Mouse (Mus musculus) heart, adult 18-20 months (tissue): Measurements from ENCODE around the gene Adam12. TPM values are rescaled to one million over a fixed set of nuclear protein-coding genes. Genes with fewer than 3 reads are reported as not detected.
A peak's percentile ranks its signal among the peaks of the same experiment; 100 is the strongest.

ENCODE experiments used
- DNase-seq, 2 experiments: peaks; one replicate each; pipeline ENCODE4 v3.0.0; 2021 to 2022; ENCODE audit warnings: mixed read lengths in 1 of 2
- total RNA-seq, 2 experiments: library from RNA; stranded (reverse); gene quantifications; 2 replicates each; pipeline ENCODE4 v1.2.3; 2021

The Adam12 gene
- total RNA-seq, 2 experiments from 2014 or later = 0.42 to 2.1 TPM

GRCm38 (mm10) chr7:134150305-134150704, 81.6 kb downstream of the Adam12 start:
- DNase-seq = peak; percentile 20 to 24

- no peak for DNase-seq
Measured at GRCm38 (mm10) chr7:134149351-134149750, 82.6 kb downstream of the Adam12 start.

GRCm38 (mm10) chr7:134147561-134147960, 84.4 kb downstream of the Adam12 start:
- DNase-seq = no peak

GRCm38 (mm10) chr7:134146821-134147220, 85.1 kb downstream of the Adam12 start:
- DNase-seq = no peak

GRCm38 (mm10) chr7:134144111-134144510, 87.8 kb downstream of the Adam12 start:
- no peak for DNase-seq

- DNase-seq = no peak
Measured at GRCm38 (mm10) chr7:134139291-134139949, 92.5 kb downstream of the Adam12 start.

- no peak for DNase-seq
Measured at GRCm38 (mm10) chr7:134132323-134132722, 99.6 kb downstream of the Adam12 start.

- DNase-seq = no peak
Measured at GRCm38 (mm10) chr7:134128087-134128522, 103.8 kb downstream of the Adam12 start.

GRCm38 (mm10) chr7:134121397-134121796, 110.5 kb downstream of the Adam12 start:
- no peak for DNase-seq

GRCm38 (mm10) chr7:134115438-134115837, 116.5 kb downstream of the Adam12 start:
- DNase-seq = peak; percentile 59 to 72

- DNase-seq = peak; percentile 30 to 55
Measured at GRCm38 (mm10) chr7:134114311-134115188, 117.4 kb downstream of the Adam12 start.

GRCm38 (mm10) chr7:134113829-134114228, 118.1 kb downstream of the Adam12 start:
- DNase-seq = no peak

GRCm38 (mm10) chr7:134110116-134110515, 121.8 kb downstream of the Adam12 start:
- no peak for DNase-seq

- DNase-seq = peak; percentile 9 to 48
Measured at GRCm38 (mm10) chr7:134107849-134108248, 124.1 kb downstream of the Adam12 start.

GRCm38 (mm10) chr7:134099010-134099409, 132.9 kb downstream of the Adam12 start:
- DNase-seq = no peak

- no peak for DNase-seq
Measured at GRCm38 (mm10) chr7:134097861-134098260, 134.1 kb downstream of the Adam12 start.

GRCm38 (mm10) chr7:134093871-134094270, 138.1 kb downstream of the Adam12 start:
- no peak for DNase-seq

- no peak for DNase-seq
Measured at GRCm38 (mm10) chr7:134090764-134091163, 141.2 kb downstream of the Adam12 start.

GRCm38 (mm10) chr7:134090256-134090655, 141.7 kb downstream of the Adam12 start:
- no peak for DNase-seq

- no peak for DNase-seq
Measured at GRCm38 (mm10) chr7:134088548-134089347, 143.2 kb downstream of the Adam12 start.

GRCm38 (mm10) chr7:134085396-134085795, 146.6 kb downstream of the Adam12 start:
- no peak for DNase-seq

GRCm38 (mm10) chr7:134084926-134085325, 147.0 kb downstream of the Adam12 start:
- no peak for DNase-seq
